Mouse (Mus musculus): ENCODE measurements around the gene Olfr325.
"Not testable (repeated sequence)": the region's sequence is repeated elsewhere in the genome, so short reads cannot be mapped to it uniquely, and the experiment has no call there.

The Olfr325 gene

DNA sequence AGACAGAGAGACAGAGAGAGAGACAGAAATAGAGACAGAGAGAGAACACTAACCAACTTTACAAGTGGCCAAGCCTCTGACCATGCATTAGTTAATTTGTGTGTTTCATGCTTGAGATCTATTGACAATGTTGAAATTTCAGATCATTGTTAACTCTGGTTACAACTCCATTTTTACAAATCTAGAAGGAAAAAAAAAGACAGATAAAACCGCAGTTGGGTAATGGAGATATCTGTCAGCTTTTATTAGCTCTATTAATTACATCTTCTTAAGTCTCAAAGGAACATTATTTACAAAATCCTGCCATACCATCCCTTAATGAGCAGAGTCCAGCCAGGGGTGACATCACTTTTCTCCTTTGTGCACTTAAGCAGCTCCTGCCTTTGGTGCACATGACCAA is at the start of gene Olfr325:
TSS of gene Olfr325 (plus strand) at position 301 of the 400 bp plus-strand sequence.
- no peak for DNase-seq

DNA sequence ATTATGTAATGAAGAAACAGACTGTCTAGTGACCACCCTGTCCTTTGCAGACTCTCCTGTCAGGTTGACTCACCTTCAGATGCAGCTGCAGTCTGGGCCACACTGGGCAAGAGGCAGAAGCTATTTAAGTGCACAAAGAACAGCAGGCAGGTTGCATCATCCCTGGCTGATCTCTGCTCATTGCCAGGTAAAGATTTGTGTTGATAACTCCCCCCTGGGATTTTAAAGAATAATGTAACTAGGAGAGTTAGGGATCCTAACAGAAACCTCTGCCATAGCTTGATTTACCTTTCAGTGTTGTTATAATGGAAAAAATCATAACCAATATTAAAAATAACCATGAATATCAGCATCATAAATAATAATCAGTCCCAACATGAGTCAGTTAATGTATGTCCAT is 42.8 kb upstream of the Olfr325 start, which contains the start of gene Olfr330:
TSS of gene Olfr330 (minus strand) at position 101 of the 400 bp plus-strand sequence.
- DNase-seq = not testable (repeated sequence)

DNA sequence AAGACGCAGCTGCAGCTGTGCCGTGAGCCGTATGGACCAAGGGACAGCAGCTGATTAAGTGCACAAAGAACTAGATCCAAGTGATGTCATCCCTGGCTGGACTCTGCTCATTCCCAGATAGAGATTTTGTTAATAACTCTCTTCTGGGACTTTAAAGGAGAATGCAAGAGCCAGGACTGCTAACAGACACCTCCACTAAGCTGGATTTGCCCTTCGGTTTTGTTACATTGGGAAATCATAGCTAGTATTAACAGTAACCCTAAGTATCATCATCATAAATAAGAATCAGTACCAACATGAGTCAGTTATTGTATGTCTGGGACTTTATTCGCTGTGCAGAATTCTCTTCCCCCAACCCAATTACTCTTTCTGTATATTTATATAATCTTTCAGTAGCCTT is 31.2 kb upstream of the Olfr325 start, which contains the start of gene Olfr329-ps:
TSS of gene Olfr329-ps (minus strand) at position 101 of the 400 bp plus-strand sequence.
- DNase-seq = no peak

DNA sequence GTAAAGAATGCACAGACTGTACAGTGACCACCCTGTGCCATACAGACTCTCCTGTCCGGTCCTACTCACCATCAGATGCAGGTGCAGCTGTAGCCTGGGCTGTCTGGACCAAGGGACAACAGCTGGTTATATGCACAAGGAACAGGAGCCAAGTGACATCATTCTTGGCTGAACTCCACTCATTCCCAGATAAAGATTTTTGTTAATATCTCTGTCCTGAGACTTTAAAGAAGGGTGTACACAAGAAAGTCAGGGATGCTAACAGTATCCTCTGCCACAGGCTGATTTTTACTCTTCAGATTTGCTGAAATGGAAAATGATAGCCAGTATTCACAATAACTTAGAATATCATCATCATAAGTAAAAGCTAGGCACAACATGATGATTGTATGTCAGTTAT is 22.0 kb upstream of the Olfr325 start, which contains the start of gene Olfr328:
TSS of gene Olfr328 (minus strand) at position 101 of the 400 bp plus-strand sequence.
- DNase-seq = no peak

DNA sequence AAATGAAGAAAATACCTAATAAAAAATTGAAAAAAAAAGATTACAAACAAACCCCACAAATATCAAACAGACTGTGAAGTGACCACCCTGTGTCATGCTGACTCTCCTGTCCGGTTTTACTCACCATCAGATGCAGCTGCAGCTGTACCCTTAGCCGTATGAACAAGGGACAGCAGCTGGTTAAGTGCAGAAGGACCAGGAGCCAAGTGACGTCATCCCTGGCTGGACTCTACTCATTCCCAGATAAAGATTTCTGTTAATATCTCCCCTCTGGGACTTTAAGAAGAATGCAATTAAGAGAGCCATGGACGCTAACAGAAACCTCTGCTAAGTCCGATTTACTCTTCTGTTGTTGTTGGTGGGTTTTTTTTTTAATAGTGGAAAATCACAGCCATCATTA is 7.1 kb upstream of the Olfr325 start, which contains the start of gene Olfr224:
TSS of gene Olfr224 (minus strand) at position 149 of the 400 bp plus-strand sequence.
- DNase-seq = no peak

DNA sequence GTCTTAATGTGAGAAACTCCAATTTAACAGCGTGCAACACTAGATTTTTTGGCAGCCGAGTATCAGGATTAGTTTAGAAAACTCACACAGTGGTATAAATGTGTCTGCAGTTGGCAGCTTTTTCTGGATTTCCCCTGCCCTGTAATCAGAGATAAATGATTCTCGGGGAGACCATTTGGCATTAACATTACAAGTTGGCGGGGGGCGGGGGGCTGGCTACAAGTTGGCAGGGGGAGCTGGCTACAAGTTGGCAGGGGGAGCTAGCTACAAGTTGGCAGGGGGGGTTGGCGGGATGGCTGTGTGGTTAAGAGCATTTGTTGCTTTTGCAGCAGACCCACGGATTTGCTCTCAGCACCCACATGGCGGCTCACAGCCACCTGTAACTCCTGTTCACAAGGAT is 1.1 kb downstream of the Olfr325 start:
- DNase-seq = no peak

DNA sequence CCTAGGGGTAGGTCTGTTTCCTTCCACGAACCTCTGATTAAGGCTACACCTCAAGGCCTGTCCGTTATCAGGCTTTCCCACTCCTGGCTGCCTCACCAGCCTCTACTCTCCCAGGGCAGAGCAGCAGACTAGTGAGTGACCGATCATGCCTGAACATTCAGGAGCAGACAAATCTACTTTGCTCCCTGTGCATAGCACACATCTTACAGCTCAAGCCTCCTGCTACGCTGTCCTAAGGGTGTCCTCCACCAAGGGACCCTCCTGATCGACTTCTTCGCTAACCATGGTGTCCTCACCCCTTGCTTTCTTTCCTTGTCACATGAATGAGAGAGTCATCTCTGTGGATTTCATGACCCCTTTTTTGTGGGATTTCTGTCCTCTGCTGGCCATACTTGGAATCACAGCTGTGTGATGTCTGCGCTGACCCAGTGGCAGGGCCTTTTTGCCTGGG is 10.4 kb downstream of the Olfr325 start:
- peak; percentile 38 for DNase-seq

DNA sequence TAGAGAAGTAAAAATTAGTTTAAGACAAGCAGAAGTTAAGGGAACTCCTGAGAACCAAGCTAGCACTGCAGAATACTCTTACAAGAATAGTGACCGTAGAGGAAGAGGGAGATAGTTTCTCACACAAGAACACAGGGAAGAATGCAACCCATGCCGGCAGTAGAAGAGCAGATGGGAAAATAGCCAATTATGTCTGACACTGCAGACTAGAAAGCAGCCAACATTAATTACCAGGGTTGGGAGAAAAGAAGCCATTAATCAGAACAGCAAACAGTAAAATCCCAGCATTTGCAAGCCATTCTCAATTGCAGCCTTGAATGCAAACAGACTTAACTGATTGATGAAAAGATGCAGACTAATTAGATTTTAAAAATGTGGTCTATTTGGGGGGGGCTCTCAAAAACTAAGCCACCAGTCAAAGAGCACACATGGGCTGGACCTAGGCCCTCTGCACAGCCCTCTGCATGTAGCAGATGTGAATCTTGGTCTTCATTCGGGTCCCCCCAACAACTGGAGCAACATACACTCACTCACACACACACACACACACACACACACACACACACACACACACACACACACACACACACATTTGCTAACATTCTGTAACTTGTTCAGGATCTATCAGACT is 11.2 kb downstream of the Olfr325 start:
- DNase-seq = no peak

DNA sequence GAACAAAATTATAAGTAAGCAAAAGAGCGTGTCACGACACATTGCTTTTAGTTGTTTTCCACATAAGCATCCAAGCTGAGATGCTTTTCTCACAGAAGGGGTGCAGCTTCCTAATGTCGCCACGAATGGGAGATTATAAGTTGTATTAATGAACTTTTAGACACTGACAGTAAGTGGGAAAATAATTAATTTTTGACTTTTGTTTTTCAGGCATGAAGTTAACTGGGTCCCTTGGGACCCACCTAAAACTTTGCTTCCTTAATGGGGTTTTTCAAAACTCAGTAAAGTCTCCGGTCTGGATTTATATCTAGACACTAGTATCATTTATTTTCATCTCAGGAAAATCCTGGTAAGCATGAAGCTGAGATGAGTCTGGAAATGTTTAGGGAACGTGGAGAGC is 17.3 kb downstream of the Olfr325 start, which contains the start of gene Olfr324:
TSS of gene Olfr324 (plus strand) at position 301 of the 400 bp plus-strand sequence.
- no peak for DNase-seq

DNA sequence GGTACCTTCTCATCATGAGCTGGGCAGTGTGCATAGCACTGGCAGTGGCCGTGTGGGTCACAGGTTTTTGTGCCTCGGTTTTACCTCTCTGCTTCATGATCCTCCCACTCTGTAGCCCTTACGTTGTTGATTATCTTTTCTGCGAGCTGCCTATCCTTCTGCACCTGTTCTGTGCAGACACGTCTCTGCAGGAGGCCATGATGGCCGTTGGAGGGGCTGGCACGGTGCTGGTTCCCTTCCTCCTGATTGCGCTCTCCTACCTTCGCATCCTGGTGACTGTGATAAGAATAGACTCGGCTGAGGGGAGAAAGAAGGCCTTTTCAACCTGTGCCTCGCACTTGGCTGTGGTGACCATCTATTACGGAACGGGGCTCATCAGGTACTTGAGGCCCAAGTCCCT is 20.3 kb downstream of the Olfr325 start:
- no peak for DNase-seq

DNA sequence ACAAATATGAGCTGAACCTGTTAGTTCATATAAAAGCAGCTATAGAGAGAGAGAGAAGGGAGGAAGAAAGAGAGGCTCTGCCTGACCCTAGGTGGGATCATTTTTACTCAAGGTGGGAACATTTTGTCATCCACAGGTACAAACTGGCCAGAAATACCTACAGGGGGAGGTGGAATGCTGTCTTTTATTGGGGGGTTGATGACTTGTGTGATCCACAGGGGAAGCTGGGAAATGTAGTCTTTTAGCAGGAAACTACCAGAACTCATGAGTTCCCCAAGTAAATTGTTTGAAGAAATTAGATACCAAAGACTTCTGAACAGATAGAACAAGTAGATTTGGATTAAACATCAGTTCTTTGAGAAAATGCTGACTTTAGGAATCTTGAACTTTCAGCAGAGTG is 24.5 kb downstream of the Olfr325 start:
- no peak for DNase-seq

DNA sequence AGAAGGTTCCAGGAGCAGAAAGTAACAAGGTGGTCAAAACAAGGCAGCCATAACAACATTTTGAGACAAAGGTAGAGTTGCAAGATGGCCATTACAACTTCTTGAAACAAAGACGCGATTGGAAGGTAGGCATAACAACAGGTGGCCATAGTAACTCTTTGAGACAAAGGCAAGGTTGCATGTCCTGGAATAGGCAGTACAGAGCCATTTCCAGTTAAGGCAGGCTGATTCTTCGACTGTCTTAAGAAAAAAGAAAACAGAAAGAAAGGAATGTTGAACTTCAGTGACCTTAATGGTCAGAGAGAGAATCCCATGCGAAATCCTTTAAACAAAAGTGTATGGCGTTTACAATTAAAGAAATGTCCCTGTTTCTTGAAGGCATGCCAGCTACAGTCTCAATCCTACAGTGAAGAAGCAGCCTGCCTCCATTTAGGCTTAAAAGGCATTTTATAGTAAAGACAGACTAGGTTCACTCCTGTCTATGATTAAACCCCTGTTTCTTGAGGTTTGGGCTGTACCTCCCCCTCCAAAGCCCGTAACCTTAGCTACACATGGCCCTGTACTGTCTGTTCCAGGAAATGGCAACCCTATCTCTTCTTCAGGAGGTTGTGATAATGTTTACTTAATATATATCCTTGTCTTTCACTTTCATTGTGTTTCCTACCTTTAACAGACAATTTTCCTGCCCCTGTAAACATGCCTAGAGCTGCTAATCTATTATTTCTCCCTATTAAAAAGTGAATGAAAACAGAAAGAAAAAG is 25.4 kb downstream of the Olfr325 start:
- no peak for DNase-seq

DNA sequence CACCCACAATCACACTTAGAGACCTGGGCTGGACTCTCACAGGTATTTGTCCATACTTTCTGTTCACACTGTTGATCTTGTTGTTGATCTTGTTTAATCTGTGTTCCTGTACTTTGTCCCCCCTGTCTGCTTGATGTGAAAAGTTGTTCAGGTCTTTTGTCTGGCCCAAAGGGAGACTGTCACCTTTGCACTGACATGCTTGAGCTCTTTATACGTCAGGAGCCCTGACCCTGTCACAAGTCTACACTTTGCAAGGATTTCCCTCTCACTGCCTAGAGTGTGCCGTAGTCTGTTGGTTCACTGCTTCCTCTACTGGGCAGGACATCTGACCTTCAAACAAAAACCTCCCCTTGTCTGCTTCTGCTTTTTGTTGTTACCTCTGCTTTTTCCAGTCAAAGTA is 27.2 kb downstream of the Olfr325 start:
- DNase-seq = no peak

DNA sequence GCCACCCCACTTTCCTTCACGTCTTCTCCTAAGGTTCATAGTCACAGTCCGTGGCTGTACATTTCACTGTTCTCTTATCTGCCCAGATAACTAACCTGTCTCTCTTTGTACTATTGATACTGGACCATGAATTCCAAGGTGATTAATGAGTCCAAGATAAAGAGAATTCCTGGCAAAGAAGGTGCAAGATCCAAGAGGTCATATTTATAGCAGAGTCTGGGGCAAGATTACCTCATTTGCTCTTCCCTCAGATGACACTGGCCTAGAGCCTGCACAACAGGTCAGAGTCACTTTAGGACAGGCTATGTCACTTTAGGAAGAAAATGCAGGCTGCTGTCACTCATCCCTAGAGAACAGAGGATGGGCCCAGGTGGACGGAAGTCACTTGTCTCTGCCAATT is 27.7 kb downstream of the Olfr325 start:
- DNase-seq = no peak

DNA sequence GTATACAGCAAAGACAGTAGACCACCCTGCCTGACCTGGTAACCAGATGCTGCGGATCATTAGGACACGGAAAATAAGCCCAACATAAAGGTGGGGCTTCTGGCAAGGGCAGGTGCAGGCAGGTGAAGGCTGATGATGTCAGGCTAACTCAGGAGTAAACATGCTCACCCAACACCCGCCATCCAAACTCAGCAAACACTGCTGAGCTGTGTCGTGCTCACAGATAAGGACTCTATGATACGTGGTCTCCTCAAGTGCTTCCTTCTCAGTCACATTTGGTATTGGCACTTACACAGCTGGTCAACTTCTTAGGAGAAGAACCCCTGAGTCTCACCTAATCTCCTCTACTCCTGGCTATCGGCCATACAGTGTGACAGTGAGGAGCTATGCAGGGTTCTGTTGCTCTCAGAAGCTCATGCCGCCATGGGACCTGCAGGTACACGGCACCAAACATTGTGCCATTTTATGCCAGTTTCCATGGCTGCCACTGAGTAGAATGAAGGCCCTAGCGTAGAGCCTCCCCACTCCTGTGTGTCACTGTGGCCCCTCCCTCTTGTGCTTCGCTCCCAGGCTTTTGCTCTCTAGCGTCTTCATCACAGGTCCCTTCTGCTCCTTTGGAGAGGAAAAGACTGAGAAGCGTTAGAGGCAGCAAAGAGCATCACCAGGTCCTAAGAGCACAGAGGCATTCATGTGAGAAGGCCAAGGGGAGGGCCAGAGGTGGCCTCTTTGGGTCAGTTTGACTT is 28.8 kb downstream of the Olfr325 start:
- no peak for DNase-seq

DNA sequence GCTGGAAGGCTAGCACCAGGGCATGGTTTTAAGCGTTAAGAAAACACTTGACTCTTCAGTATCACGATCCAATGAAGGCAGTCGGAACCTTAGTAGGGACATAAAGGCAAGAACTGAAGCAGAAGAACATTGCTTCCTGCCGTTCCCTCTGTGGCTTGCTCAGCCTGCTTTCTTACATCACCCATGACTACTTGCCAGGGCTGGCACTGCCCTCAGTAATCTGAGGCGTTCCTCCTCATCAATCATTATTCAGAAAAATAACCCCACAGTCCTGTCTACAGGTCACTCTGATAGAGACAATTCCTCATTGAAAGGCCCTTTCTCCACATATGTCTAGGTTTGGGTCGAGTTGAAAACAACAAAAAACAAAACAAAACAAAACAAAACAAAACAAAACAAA is 29.5 kb downstream of the Olfr325 start:
- DNase-seq = no peak

DNA sequence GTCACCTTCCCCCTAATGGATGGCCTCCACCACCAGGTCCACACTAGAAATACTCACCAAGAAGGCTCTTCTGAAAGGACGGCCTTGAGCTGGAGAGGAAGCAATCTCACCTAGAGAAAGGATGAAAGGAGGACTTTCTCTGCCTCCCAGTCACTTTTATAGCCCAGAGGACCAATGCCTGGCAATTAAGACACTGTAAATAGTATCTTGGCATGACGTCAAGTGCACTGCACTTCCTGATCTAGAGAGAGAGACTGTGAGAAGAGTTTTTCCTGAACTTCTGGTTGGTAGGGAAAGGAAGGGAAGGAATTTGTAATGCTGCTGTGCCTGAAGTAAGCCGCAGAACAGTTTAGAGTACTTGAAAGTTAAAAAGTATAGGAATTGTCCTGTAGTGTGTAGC is 35.8 kb downstream of the Olfr325 start:
- no peak for DNase-seq

DNA sequence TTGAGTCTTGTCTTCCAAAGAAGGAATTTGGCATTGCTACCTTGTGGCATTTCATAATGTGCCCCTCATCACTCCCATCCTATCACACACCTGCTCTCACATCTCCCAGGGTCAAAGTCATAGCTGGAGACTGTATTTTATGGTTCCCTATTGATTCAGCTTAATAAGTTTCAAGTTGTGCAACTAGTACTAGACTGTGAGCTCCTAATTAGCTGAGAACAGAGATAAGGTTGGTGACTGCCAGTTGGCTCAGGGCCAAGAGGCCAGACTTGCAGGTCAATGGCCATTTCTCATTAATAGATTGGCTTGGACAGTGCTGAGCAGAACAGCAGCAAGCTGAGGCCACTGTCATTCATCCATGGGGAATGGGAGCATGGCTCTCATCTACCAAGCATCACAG is 37.0 kb downstream of the Olfr325 start:
- DNase-seq = no peak

DNA sequence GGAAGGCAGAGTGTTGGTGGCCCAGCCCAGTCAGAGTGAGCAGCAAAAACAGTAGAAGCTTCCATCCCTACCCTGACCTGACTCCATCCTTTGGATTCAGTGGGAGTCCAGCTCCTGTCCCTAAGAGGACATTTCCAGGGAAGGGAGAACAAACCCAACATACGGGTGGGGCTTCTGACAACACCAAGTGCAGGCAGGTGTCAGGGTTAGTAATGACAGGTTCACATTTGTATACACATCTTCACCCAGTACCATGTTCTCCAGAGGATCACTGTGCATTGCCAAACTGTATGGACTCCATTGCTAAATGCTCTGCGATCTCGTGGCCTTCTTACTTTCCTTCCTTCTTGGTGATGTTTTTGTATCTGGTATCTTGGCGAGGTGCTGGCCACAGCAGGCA is 38.4 kb downstream of the Olfr325 start, which contains the start of gene 2210407C18Rik:
TSS of gene 2210407C18Rik (minus strand) at position 101 of the 400 bp plus-strand sequence.
- no peak for DNase-seq

DNA sequence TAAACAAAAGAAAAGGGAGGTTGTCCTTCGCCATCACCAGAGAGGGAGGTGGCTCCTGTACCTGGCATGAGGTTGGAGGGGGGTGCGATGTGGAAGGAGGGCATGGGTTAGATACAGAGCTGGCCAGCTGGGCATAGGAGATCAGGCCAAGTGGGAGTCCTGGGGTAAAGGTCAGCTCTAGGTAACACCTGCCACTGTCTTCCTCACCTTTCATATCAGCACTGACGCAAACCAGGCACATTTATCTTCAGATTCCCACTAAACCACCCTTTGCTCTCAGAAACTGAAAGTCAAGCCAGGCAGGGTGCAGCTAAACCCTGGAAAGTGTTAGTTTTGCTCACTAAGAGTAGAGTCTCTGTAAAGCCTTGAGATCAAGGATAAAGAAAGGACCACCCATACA is 40.8 kb downstream of the Olfr325 start:
- no peak for DNase-seq

DNA sequence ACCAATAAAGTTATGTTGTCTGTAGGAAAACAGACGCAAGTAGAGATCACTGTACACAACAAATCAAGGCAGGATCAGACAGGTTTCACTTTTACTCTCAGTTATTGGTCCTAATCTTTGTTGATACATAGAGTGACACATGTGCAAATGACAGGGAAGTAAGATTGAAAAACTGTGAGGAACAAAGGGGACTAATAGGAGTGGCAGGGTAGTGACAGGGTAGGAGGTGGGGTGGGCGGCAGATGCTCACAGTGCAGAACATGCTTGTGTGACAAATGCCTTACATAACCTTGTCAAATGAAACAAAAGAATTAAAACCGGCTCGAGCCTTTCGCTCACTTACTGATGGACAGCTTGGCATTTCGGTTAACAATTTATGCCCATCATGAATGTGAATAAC is 41.3 kb downstream of the Olfr325 start:
- DNase-seq = no peak

DNA sequence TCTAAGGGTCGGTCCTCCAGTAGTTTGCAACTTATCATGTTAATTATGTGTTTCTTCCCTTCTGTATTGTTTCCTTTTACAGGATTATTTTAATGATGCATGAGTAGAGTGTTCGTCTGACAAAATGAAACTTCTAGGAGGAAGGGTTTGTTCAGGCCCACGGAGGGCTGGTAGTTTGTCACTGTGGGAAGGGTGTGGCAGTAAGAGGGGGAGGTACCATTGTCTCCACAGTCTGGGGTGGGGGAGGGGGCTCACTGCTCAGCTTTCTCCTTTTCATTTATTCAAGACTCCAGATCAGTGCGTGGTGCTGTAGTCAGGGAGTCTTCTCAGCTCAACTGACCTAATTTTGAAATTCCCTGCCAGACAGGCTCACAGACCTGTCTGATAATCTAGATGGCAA is 48.6 kb downstream of the Olfr325 start:
- no peak for DNase-seq

DNA sequence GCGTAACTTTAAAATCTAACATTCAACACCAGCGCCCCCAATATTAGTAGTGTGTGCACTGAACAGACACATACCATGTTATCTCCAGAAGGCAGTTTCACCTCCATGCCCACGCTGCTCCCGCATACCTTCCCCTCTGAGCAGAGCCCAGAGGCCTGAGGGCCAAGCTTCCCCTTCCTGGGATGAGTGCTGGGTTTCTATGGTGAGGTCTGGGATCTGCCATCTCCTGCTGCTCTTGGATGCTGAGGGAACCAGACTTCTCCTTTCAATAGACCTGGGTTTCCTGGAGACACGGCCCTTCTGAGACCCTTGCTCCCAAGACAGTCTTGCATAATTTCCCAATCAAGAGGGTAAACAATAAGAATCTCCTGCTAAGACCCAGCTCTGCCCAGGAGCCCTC is 52.9 kb downstream of the Olfr325 start, which contains the start of gene Olfr323:
TSS of gene Olfr323 (minus strand) at position 101 of the 400 bp plus-strand sequence.
- DNase-seq = no peak

Data from thymus, postnatal 14 days (tissue).